Mouse (Mus musculus): Measurements from ENCODE around the gene Sh3glb1. TPM values are rescaled to one million over a fixed set of nuclear protein-coding genes. Genes with fewer than 3 reads are reported as not detected.

Sh3glb1 gene
- polyA plus RNA-seq, 1 experiment from 2014 or later: 98.1 TPM

GRCm38 (mm10) chr3:144711607-144712206, 8.4 kb downstream of the Sh3glb1 start:
- Histone ChIP-seq H3K4me2 (replicated peaks) (no peak overlapping the region), H3K4me3 (replicated peaks) (no peak overlapping the region), H3K27ac (no peak overlapping the region), H3K36me3 (peaks cover 27% of the 10 kb centered on the region), H3K4me1 (replicated peaks) (peaks cover 13% of the 10 kb centered on the region), H3K9ac (replicated peaks) (no peak overlapping the region), H3K27me3 (no peaks in the 10 kb centered on the region), H3K9me3 (no peaks in the 10 kb centered on the region)
- WGBS: 82% methylated on average over 6 of the region's 6 CpGs
- peak; percentile 62; the same call in 1 of the 2 replicates for ATAC-seq

GRCm38 (mm10) chr3:144708612-144709011, 11.5 kb downstream of the Sh3glb1 start:
- H3K4me2 ChIP-seq (replicated peaks): no peak overlapping the region
- H3K36me3 ChIP-seq: peaks cover 38% of the 10 kb centered on the region
- no peak overlapping the region for H3K27ac ChIP-seq
- no peak overlapping the region for H3K9ac ChIP-seq (replicated peaks)
- ATAC-seq: no peak
- no peaks in the 10 kb centered on the region for H3K27me3 ChIP-seq
- no peaks in the 10 kb centered on the region for H3K4me1 ChIP-seq (replicated peaks)
- WGBS: 85% methylated on average over 5 of the region's 5 CpGs
- no peaks in the 10 kb centered on the region for H3K9me3 ChIP-seq
- H3K4me3 ChIP-seq (replicated peaks): no peak overlapping the region

GRCm38 (mm10) chr3:144703959-144704358, 16.2 kb downstream of the Sh3glb1 start:
- no peaks in the 10 kb centered on the region for H3K27me3 ChIP-seq
- no peak overlapping the region for H3K4me3 ChIP-seq (replicated peaks)
- peaks cover 36% of the 10 kb centered on the region for H3K36me3 ChIP-seq
- H3K4me1 ChIP-seq (replicated peaks): no peaks in the 10 kb centered on the region
- no peak overlapping the region for H3K27ac ChIP-seq
- H3K4me2 ChIP-seq (replicated peaks): no peak overlapping the region
- H3K9ac ChIP-seq (replicated peaks): no peak overlapping the region
- no peak for ATAC-seq
- 88% methylated on average over 6 of the region's 6 CpGs for WGBS
- no peaks in the 10 kb centered on the region for H3K9me3 ChIP-seq

GRCm38 (mm10) chr3:144698790-144699433, 21.2 kb downstream of the Sh3glb1 start:
- Histone ChIP-seq H3K27ac (no peak overlapping the region), H3K36me3 (peaks cover 56% of the 10 kb centered on the region), H3K9me3 (no peaks in the 10 kb centered on the region), H3K27me3 (no peaks in the 10 kb centered on the region), H3K9ac (replicated peaks) (no peak overlapping the region), H3K4me1 (replicated peaks) (no peaks in the 10 kb centered on the region), H3K4me3 (replicated peaks) (no peak overlapping the region), H3K4me2 (replicated peaks) (no peak overlapping the region)
- 90% methylated on average over 5 of the region's 5 CpGs for WGBS
- no peak for ATAC-seq

- no peak for ATAC-seq
These were observed 22.2 kb downstream of the Sh3glb1 start for GRCm38 (mm10) chr3:144697942-144698341.

GRCm38 (mm10) chr3:144697154-144697553, 23.0 kb downstream of the Sh3glb1 start:
- Histone ChIP-seq H3K4me1 (replicated peaks) (no peaks in the 10 kb centered on the region), H3K4me2 (replicated peaks) (no peak overlapping the region), H3K9ac (replicated peaks) (no peak overlapping the region), H3K4me3 (replicated peaks) (no peak overlapping the region), H3K27ac (no peak overlapping the region), H3K36me3 (peaks cover 58% of the 10 kb centered on the region), H3K27me3 (no peaks in the 10 kb centered on the region), H3K9me3 (no peaks in the 10 kb centered on the region)
- 80% methylated on average over 5 of the region's 5 CpGs for WGBS
- no peak for ATAC-seq

More at GRCm38 (mm10) chr3:144697942-144698341, 22.2 kb downstream of the Sh3glb1 start:
- Histone ChIP-seq H3K9ac (replicated peaks) (no peak overlapping the region), H3K4me2 (replicated peaks) (no peak overlapping the region), H3K27ac (no peak overlapping the region), H3K4me1 (replicated peaks) (no peaks in the 10 kb centered on the region), H3K9me3 (no peaks in the 10 kb centered on the region), H3K36me3 (peaks cover 57% of the 10 kb centered on the region), H3K4me3 (replicated peaks) (no peak overlapping the region), H3K27me3 (no peaks in the 10 kb centered on the region)
- 85% methylated on average over 3 of the region's 3 CpGs for WGBS

GRCm38 (mm10) chr3:144694941-144695340, 25.2 kb downstream of the Sh3glb1 start:
- Histone ChIP-seq H3K4me1 (replicated peaks) (no peaks in the 10 kb centered on the region), H3K36me3 (peaks cover 57% of the 10 kb centered on the region), H3K9ac (replicated peaks) (no peak overlapping the region), H3K9me3 (no peaks in the 10 kb centered on the region), H3K27me3 (no peaks in the 10 kb centered on the region), H3K4me2 (replicated peaks) (no peak overlapping the region), H3K27ac (no peak overlapping the region), H3K4me3 (replicated peaks) (no peak overlapping the region)
- 94% methylated on average over 7 of the region's 7 CpGs for WGBS
- ATAC-seq: no peak

- Histone ChIP-seq H3K4me3 (replicated peaks) (no peak overlapping the region), H3K36me3 (peaks cover 53% of the 10 kb centered on the region), H3K4me1 (replicated peaks) (0 out of 2 replicates have a peak, but pooled peaks cover 4% of the 10 kb centered on the region), H3K27me3 (no peaks in the 10 kb centered on the region), H3K9me3 (no peaks in the 10 kb centered on the region), H3K9ac (replicated peaks) (no peak overlapping the region), H3K27ac (no peak overlapping the region), H3K4me2 (replicated peaks) (no peak overlapping the region)
- WGBS: 94% methylated on average over 10 of the region's 10 CpGs
- no peak for ATAC-seq
These were observed 26.1 kb downstream of the Sh3glb1 start for GRCm38 (mm10) chr3:144694040-144694439.

GRCm38 (mm10) chr3:144692052-144692451, 28.1 kb downstream of the Sh3glb1 start:
- H3K36me3 ChIP-seq: peaks cover 54% of the 10 kb centered on the region
- ATAC-seq: peak; percentile 58; the same call in 1 of the 2 replicates
- WGBS: 65% methylated on average over 3 of the region's 3 CpGs

GRCm38 (mm10) chr3:144689236-144689635, 30.9 kb downstream of the Sh3glb1 start:
- Histone ChIP-seq H3K27ac (no peak overlapping the region), H3K27me3 (no peaks in the 10 kb centered on the region), H3K36me3 (peaks cover 47% of the 10 kb centered on the region), H3K9me3 (no peaks in the 10 kb centered on the region), H3K4me3 (replicated peaks) (no peak overlapping the region), H3K9ac (replicated peaks) (no peak overlapping the region), H3K4me1 (replicated peaks) (0 out of 2 replicates have a peak, but pooled peaks cover 4% of the 10 kb centered on the region), H3K4me2 (replicated peaks) (no peak overlapping the region)
- 10% methylated on average over 11 of the region's 11 CpGs for WGBS
- peak; percentile 81 for ATAC-seq

More at GRCm38 (mm10) chr3:144692052-144692451, 28.1 kb downstream of the Sh3glb1 start:
- Histone ChIP-seq H3K4me1 (replicated peaks) (0 out of 2 replicates have a peak, but pooled peaks cover 4% of the 10 kb centered on the region), H3K9ac (replicated peaks) (no peak overlapping the region), H3K27ac (no peak overlapping the region), H3K4me3 (replicated peaks) (no peak overlapping the region), H3K9me3 (no peaks in the 10 kb centered on the region), H3K27me3 (no peaks in the 10 kb centered on the region), H3K4me2 (replicated peaks) (no peak overlapping the region)

- H3K4me2 ChIP-seq (replicated peaks): no peak overlapping the region
- no peak overlapping the region for H3K27ac ChIP-seq
- no peaks in the 10 kb centered on the region for H3K9me3 ChIP-seq
- 0 out of 2 replicates have a peak, but pooled peaks cover 4% of the 10 kb centered on the region for H3K4me1 ChIP-seq (replicated peaks)
- H3K9ac ChIP-seq (replicated peaks): no peak overlapping the region
- ATAC-seq: no peak
- H3K4me3 ChIP-seq (replicated peaks): no peak overlapping the region
- H3K36me3 ChIP-seq: peaks cover 43% of the 10 kb centered on the region
- 80% methylated on average over 8 of the region's 8 CpGs for WGBS
- no peaks in the 10 kb centered on the region for H3K27me3 ChIP-seq
These were observed 31.9 kb downstream of the Sh3glb1 start for GRCm38 (mm10) chr3:144688284-144688683.

- no peaks in the 10 kb centered on the region for H3K27me3 ChIP-seq
- no peak overlapping the region for H3K4me2 ChIP-seq (replicated peaks)
- 92% methylated on average over 9 of the region's 9 CpGs for WGBS
- H3K4me3 ChIP-seq (replicated peaks): no peak overlapping the region
- ATAC-seq: no peak
- 0 out of 2 replicates have a peak, but pooled peaks cover 4% of the 10 kb centered on the region for H3K4me1 ChIP-seq (replicated peaks)
- no peak overlapping the region for H3K9ac ChIP-seq (replicated peaks)
- peaks cover 42% of the 10 kb centered on the region for H3K36me3 ChIP-seq
- H3K27ac ChIP-seq: no peak overlapping the region
- no peaks in the 10 kb centered on the region for H3K9me3 ChIP-seq
These were observed 32.5 kb downstream of the Sh3glb1 start for GRCm38 (mm10) chr3:144687618-144688017.

Measured in midbrain, embryonic 13.5 days (tissue).